Mouse (Mus musculus): ENCODE data around the gene Ptk7. TPM values are rescaled to one million over a fixed set of nuclear protein-coding genes. Genes with fewer than 3 reads are reported as not detected.

Gene Ptk7
- polyA plus RNA-seq, 1 experiment from 2014 or later, result 58.5 TPM

GRCm38 (mm10) chr17:46521174-46521573, 108.1 kb downstream of the Ptk7 start:
- H3K27me3 ChIP-seq (ENCODE audit: control insufficient read depth, insufficient read depth, low read length), result 0 out of 2 replicates have a peak, but pooled peaks cover 5% of the 10 kb centered on the region
- 78% methylated on average over 9 of the region's 9 CpGs for WGBS
- ATAC-seq (ENCODE audit: low FRiP score, low TSS enrichment), result no peak
- no peak overlapping the region; the same call in 1 of the 2 replicates for H3K9ac ChIP-seq (ENCODE audit: low read depth, low read length)
- no peak overlapping the region for H3K4me2 ChIP-seq (replicated peaks; ENCODE audit: low read depth, low read length)
- no peaks in the 10 kb centered on the region for H3K36me3 ChIP-seq (ENCODE audit: control insufficient read depth, insufficient read depth, low read length)
- H3K4me3 ChIP-seq (ENCODE audit: low read length), result no peak overlapping the region
- H3K4me1 ChIP-seq (ENCODE audit: control insufficient read depth, insufficient read depth, low read length), result no peaks in the 10 kb centered on the region
- H3K27ac ChIP-seq (ENCODE audit: low read depth, low read length), result no peak overlapping the region
- no peaks in the 10 kb centered on the region for H3K9me3 ChIP-seq (ENCODE audit: control insufficient read depth, low read length)

- Histone ChIP-seq H3K27me3 (ENCODE audit: control insufficient read depth, insufficient read depth, low read length) (0 out of 2 replicates have a peak, but pooled peaks cover 5% of the 10 kb centered on the region), H3K4me3 (ENCODE audit: low read length) (no peak overlapping the region), H3K9me3 (ENCODE audit: control insufficient read depth, low read length) (no peaks in the 10 kb centered on the region), H3K27ac (ENCODE audit: low read depth, low read length) (no peak overlapping the region), H3K4me2 (replicated peaks; ENCODE audit: low read depth, low read length) (peak overlapping the region; percentile 15), H3K9ac (ENCODE audit: low read depth, low read length) (peak overlapping the region; percentile 18; the same call in 1 of the 2 replicates), H3K36me3 (ENCODE audit: control insufficient read depth, insufficient read depth, low read length) (no peaks in the 10 kb centered on the region), H3K4me1 (ENCODE audit: control insufficient read depth, insufficient read depth, low read length) (no peaks in the 10 kb centered on the region)
- WGBS, result 47% methylated on average over 25 of the region's 25 CpGs
- 0 out of 2 replicates have a peak, but pooled peaks have one; percentile 34 for ATAC-seq (ENCODE audit: low FRiP score, low TSS enrichment)
These were observed 108.8 kb downstream of the Ptk7 start for GRCm38 (mm10) chr17:46520385-46520979.

- H3K36me3 ChIP-seq (ENCODE audit: control insufficient read depth, insufficient read depth, low read length), result no peaks in the 10 kb centered on the region
- 73% methylated on average over 10 of the region's 10 CpGs for WGBS
- peak overlapping the region; percentile 15 for H3K4me2 ChIP-seq (replicated peaks; ENCODE audit: low read depth, low read length)
- H3K9me3 ChIP-seq (ENCODE audit: control insufficient read depth, low read length), result no peaks in the 10 kb centered on the region
- no peak overlapping the region for H3K27ac ChIP-seq (ENCODE audit: low read depth, low read length)
- no peak overlapping the region for H3K4me3 ChIP-seq (ENCODE audit: low read length)
- ATAC-seq (ENCODE audit: low FRiP score, low TSS enrichment), result no peak
- 0 out of 2 replicates have a peak, but pooled peaks cover 5% of the 10 kb centered on the region for H3K27me3 ChIP-seq (ENCODE audit: control insufficient read depth, insufficient read depth, low read length)
- peak overlapping the region; percentile 18; the same call in 1 of the 2 replicates for H3K9ac ChIP-seq (ENCODE audit: low read depth, low read length)
- H3K4me1 ChIP-seq (ENCODE audit: control insufficient read depth, insufficient read depth, low read length), result no peaks in the 10 kb centered on the region
These were observed 109.3 kb downstream of the Ptk7 start for GRCm38 (mm10) chr17:46519971-46520370.

Small RNA genes lying within 50 kb of the gene (microRNA-seq; reads per million reads assigned to microRNA genes)
- not detected for gene Mir6976

Other genes with a start within 250 kb of the Ptk7 start
- gene Zfp318, start 245.8 kb downstream of the Ptk7 start, polyA plus RNA-seq (2014; fragmentation: Nextera tagmentation; extraction: Ambion mirVana), result 12.1 and 18.3 TPM in 2 replicates
- gene Crip3, start 200.6 kb downstream of the Ptk7 start, polyA plus RNA-seq (2014; fragmentation: Nextera tagmentation; extraction: Ambion mirVana), result 0.38 and 0.60 TPM in 2 replicates
- gene Slc22a7, start 191.0 kb downstream of the Ptk7 start, polyA plus RNA-seq (2014; fragmentation: Nextera tagmentation; extraction: Ambion mirVana), result not detected in 2 replicates
- 0.04 and 0.11 TPM in 2 replicates for gene Ttbk1, start 141.8 kb downstream of the Ptk7 start, polyA plus RNA-seq (2014; fragmentation: Nextera tagmentation; extraction: Ambion mirVana)
- 67.9 and 71.2 TPM in 2 replicates for gene Dnph1, start 132.8 kb downstream of the Ptk7 start, polyA plus RNA-seq (2014; fragmentation: Nextera tagmentation; extraction: Ambion mirVana)
- 3.0 and 4.8 TPM in 2 replicates for gene Cul9, start 83.1 kb downstream of the Ptk7 start, polyA plus RNA-seq (2014; fragmentation: Nextera tagmentation; extraction: Ambion mirVana)
- 10.3 and 12.8 TPM in 2 replicates for gene Srf, start 73.3 kb downstream of the Ptk7 start, polyA plus RNA-seq (2014; fragmentation: Nextera tagmentation; extraction: Ambion mirVana)
- gene Klc4, start 16.5 kb upstream of the Ptk7 start, polyA plus RNA-seq (2014; fragmentation: Nextera tagmentation; extraction: Ambion mirVana), result 22.0 and 31.5 TPM in 2 replicates
- gene Mrpl2, start 16.7 kb upstream of the Ptk7 start, polyA plus RNA-seq (2014; fragmentation: Nextera tagmentation; extraction: Ambion mirVana), result 121 and 141 TPM in 2 replicates
- 40.7 and 42.6 TPM in 2 replicates for gene Cul7, start 20.8 kb upstream of the Ptk7 start, polyA plus RNA-seq (2014; fragmentation: Nextera tagmentation; extraction: Ambion mirVana)
- 54.0 and 66.5 TPM in 2 replicates for gene Rrp36, start 44.8 kb upstream of the Ptk7 start, polyA plus RNA-seq (2014; fragmentation: Nextera tagmentation; extraction: Ambion mirVana)
- gene Mea1, start 49.3 kb upstream of the Ptk7 start, polyA plus RNA-seq (2014; fragmentation: Nextera tagmentation; extraction: Ambion mirVana), result 148 and 174 TPM in 2 replicates
- 91.0 and 110 TPM in 2 replicates for gene Klhdc3, start 51.4 kb upstream of the Ptk7 start, polyA plus RNA-seq (2014; fragmentation: Nextera tagmentation; extraction: Ambion mirVana)
- 61.1 and 99.9 TPM in 2 replicates for gene Ppp2r5d, start 75.6 kb upstream of the Ptk7 start, polyA plus RNA-seq (2014; fragmentation: Nextera tagmentation; extraction: Ambion mirVana)
- 20.5 and 21.0 TPM in 2 replicates for gene Pex6, start 82.0 kb upstream of the Ptk7 start, polyA plus RNA-seq (2014; fragmentation: Nextera tagmentation; extraction: Ambion mirVana)
- gene Gnmt, start 99.7 kb upstream of the Ptk7 start, polyA plus RNA-seq (2014; fragmentation: Nextera tagmentation; extraction: Ambion mirVana), result 0.43 and 1.0 TPM in 2 replicates
- 61.7 and 71.5 TPM in 2 replicates for gene Cnpy3, start 122.7 kb upstream of the Ptk7 start, polyA plus RNA-seq (2014; fragmentation: Nextera tagmentation; extraction: Ambion mirVana)
- 0.38 and 0.56 TPM in 2 replicates for gene Ptcra, start 134.2 kb upstream of the Ptk7 start, polyA plus RNA-seq (2014; fragmentation: Nextera tagmentation; extraction: Ambion mirVana)
- 73.6 and 92.5 TPM in 2 replicates for gene 2310039H08Rik, start 143.1 kb upstream of the Ptk7 start, polyA plus RNA-seq (2014; fragmentation: Nextera tagmentation; extraction: Ambion mirVana)
- gene Rpl7l1, start 153.2 kb upstream of the Ptk7 start, polyA plus RNA-seq (2014; fragmentation: Nextera tagmentation; extraction: Ambion mirVana), result 139 and 164 TPM in 2 replicates
- 2.6 and 5.2 TPM in 2 replicates for gene Bicral, start 229.0 kb upstream of the Ptk7 start, polyA plus RNA-seq (2014; fragmentation: Nextera tagmentation; extraction: Ambion mirVana)

Measured in kidney, embryonic 14.5 days (tissue).